Mouse (Mus musculus): Measurements from ENCODE around the gene Olfr1014.

Olfr1014 gene

DNA sequence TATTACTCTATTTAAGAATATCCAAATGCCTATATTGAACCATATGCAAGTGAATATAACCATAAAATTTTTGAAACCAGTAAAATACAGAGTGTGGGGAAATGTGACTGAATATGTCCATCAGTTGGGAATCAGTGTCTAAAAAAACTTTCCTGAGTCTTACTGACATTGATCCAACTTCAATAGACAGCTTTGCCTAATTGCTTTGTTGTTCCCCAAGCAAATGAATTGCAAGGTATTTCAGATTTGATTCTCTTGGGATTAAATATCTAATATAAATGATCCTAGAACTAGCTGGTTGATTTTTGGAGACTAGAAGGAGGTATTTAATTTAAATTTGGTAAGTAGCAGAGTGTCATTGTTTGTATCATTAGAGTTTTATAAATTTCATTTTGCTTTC, at the start of gene Olfr1014:
TSS of gene Olfr1014 (plus strand) at position 301 of the 400 bp plus-strand sequence.
- DNase-seq: no peak

DNA sequence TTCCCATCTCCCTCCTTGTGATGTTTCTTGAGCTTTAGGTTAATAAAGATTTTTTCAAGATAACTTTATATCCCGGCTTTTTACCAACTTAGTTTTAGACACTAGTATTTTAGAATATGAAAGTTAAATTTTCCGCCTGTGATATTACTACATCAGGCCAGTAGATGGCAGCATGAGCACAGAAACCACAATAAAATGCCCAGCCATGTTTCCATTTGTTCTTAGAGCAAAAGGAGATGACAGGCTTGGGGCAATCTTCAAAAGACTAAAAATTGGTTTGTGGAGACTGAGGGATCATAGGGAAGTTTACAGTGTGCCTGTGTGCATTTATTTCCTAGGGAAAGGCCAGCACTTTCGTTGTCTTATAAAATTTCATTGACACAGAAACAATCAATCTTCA, 46.7 kb upstream of the Olfr1014 start:
- peak; percentile 10 for DNase-seq

DNA sequence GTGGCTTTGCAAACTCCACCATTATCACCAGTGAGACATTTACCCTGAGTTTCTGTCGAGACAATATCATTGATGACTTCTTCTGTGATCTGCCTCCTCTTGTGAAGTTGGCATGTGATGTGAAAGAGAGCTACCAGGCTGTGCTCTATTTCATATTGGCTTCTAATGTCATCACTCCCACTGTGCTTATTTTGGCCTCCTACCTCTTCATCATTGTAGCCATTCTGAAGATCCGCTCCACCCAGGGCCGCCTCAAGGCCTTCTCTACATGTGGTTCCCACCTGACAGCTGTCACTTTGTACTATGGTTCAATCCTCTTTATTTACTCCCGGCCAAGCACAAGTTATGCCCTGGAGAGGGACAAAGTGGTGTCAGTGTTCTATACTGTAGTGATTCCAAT, 18.7 kb upstream of the Olfr1014 start:
- no peak for DNase-seq

DNA sequence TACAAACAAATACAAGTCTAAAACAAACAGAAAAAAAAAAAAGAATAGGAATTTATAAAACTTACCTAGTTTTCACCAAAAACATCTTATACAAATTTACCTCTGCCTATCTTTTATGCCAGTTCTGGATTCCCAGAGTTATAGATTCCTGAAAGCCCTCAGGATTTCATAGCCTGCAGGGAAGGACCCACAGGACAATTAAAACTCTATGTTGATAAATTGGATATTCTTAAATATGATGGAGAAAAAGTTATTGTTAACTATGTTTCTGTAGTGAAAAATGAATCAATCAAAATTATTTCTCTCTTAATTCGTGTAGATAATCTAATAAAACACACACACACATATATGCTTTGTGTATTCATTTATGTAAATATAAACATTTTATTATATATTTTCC, 9.8 kb upstream of the Olfr1014 start, which contains the start of gene Olfr1012:
TSS of gene Olfr1012 (minus strand) at position 101 of the 400 bp plus-strand sequence.
- no peak for DNase-seq

DNA sequence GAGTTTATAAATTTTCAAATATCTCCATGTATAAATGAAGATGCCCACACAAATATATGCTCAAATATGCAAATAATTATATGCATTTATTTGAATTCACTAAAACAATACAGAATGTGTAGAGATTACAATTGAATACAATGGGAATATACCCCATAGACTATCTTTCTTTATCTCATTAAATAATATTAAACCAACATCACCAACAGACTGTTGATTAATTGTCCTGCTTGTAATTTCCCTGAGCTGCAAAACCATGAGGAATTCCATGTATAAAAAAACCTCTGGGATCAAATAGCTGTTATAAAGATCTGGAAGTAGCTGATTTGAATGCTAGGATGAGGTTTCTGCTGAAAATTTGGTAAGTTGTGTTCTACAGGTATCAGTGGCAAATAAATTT, 5.7 kb upstream of the Olfr1014 start, which contains the start of gene Olfr1013:
TSS of gene Olfr1013 (plus strand) at position 301 of the 400 bp plus-strand sequence.
- DNase-seq: no peak

DNA sequence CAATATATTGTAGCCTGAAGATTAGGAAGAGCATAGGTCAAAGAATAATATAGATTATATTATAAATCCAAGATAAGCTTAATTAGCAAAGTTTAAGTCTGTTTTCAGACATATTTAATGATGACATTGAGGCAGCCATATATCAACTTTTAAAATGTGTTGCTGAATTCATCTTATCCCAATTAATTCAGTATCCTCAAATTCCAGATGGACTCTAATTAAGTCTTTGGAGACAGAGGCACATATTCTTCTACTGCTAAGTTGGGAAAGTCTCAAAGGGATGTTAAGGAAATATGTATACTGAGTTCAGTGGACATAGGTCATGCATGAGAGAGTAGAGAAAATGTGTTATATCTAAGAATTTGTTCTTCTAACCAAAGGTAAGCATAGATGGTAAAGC, 9.2 kb downstream of the Olfr1014 start, which contains the start of gene Olfr1015:
TSS of gene Olfr1015 (plus strand) at position 301 of the 400 bp plus-strand sequence.
- no peak for DNase-seq

DNA sequence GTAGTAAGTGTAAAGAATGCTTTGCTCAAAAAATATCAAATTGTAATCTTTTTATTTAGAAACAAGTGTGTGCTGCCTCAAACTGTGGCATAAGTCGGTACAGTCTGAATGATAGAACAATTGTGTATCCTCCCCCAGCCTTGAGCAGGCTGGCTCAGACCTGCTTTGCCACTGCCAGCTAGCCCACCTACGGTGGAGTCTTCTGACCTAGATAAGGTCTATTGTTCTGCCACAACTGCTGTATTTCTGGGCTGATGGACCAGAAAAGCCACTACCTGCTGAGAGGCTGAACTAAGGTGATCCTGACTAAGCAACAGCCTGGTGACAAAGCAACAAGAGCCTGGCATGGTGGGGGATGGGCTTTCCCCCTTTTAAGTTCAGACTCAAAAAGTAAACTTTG, 19.8 kb downstream of the Olfr1014 start:
- no peak for DNase-seq

DNA sequence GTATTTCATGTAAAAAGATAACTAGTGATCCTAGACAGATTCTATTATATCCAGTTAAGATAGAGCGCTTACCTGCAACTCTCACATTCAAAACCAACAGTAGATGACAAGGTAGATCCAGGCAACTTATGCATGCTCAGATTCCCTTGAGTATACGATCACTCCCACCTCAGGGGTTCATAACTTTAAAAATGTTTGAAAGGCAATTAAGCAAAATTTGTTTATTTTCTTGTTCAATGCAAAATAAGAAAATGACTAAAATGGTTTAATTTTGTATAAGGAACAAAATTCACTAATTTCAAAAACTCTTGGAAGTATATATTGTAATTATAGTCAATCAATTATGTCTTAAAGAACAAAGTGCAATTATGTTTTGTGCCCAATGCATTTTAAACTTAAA, 29.9 kb downstream of the Olfr1014 start, which contains the start of gene Olfr1016:
TSS of gene Olfr1016 (minus strand) at position 101 of the 400 bp plus-strand sequence.
- DNase-seq: no peak

DNA sequence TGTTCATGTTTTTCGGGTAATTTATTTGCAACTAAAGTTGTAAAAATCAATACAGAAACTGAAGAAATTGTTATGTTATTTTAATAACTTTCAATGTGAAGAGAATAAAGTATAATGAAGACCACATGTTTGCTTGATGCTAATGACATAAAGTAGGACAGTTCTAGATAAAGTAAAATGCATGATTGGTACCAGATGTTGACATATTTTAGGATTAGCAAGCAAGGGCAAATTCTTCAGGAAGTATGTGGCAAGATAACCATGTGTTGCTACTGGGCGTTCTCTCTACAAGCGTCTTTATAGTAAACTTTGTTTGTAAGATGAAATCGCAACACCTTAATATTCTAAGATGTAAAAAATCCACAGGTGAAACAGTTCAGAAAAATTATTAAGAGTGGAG, 32.0 kb downstream of the Olfr1014 start:
- DNase-seq: no peak

DNA sequence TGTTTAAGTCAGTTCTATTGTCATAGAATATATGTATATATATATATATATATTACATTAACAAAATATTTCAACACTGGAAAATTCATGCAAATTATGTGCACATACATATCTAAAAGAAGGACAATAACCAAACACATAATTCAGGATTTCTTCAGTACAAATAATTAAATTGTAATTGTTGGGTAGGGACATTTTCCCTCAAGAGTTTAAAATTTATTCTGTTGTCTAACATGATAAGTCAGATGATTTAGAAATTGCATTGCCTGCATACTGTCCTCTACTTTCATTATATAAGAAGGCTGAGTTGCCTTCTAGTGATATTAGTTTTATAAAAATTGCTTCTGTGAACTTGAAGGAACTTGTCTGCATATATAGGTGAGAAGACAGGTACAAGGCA, 45.7 kb downstream of the Olfr1014 start, which contains the start of gene Olfr1018:
TSS of gene Olfr1018 (plus strand) at position 301 of the 400 bp plus-strand sequence.
- DNase-seq: no peak

All from kidney, postnatal 14 days (tissue).